Mouse (Mus musculus): ENCODE measurements at regions not wholly inside any gene's neighbourhood (a gene's known extent, or its start where the extent isn't known, plus 50 kb on each side); places are given as distances from the start of the nearest gene placed in this dataset.

- TF ChIP-seq CTCF (conservative IDR thresholded peaks at IDR 0.05; ENCODE audit: insufficient read depth, insufficient read length, low read depth, low read length) = no peak
- TF ChIP-seq POLR2A (IDR thresholded peaks at IDR 0.05; ENCODE audit: low read depth, low read length) = no peak
Measured at GRCm38 (mm10) chr2:78280219-78280915, 334.2 kb upstream of the Cwc22 start.

Measured in kidney, adult 2 months (tissue).